8 mouse cellular contexts compared by ENCODE assay signal in the genomic region with DNA sequence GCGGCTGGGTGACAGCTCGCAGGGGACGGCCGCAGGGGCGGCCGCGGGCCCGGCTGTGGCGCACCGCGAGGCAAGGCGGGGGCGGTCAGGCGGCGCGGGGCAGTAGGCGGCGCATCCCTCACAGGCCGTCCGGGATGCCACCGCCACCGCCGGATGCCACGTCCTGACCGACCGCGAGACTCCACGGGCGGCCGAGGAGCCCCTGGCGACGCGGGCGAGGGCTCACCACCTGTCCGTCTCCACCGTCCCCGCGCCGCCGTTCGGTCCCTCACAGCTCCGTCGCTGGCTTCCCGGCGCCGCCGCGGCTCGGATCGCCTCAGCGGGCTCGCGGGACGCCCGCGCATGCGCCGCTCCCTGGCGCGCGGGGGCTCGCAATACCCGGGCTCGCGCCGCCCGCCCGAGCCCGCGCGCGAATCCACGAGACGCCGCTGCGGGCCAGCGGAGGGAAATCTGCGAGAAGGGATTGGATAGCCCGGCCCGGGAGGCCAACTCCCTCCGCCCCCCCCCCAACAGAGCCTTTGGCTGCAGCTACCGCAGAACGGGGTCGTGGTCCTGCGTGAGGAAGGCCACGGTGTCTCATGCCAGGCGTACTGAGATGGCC. TPM values are rescaled to one million over a fixed set of nuclear protein-coding genes. Genes with fewer than 3 reads are reported as not detected.
A peak's percentile ranks its signal among the peaks of the same experiment; 100 is the strongest.
DNase-seq lines count a peak whose midpoint lies in the region; ATAC-seq and TF ChIP-seq lines count a peak whose summit lies in the region.

TSS of gene Dock3 (minus strand) at position 371 of the 601 bp plus-strand sequence.

- peak within 1 kb of the TSS; percentile 99 for H3K4me2 ChIP-seq in kidney, embryonic 15.5 days
- no peak within 1 kb of the TSS for H3K4me2 ChIP-seq in myocyte (ENCODE audit: low read depth)

- H3K27ac ChIP-seq in kidney, embryonic 15.5 days, result no peak within 1 kb of the TSS

- H3K9ac ChIP-seq in kidney, embryonic 15.5 days, result peak within 1 kb of the TSS; percentile 29

- no peaks in the 10 kb centered on the region for H3K79me2 ChIP-seq in myocyte (ENCODE audit: control insufficient read depth, insufficient read depth)

- peak; percentile 89 for ATAC-seq in kidney, embryonic 15.5 days (replicated peaks; ENCODE audit: low FRiP score)

- H3K9me3 ChIP-seq in kidney, embryonic 15.5 days (replicated peaks), result no peaks in the 10 kb centered on the region

- H3ac ChIP-seq in myocyte (ENCODE audit: control insufficient read depth, insufficient read length), result peak within 1 kb of the TSS; percentile 20

- peaks cover 94% of the 10 kb centered on the region for H3K27me3 ChIP-seq in kidney, embryonic 15.5 days
- H3K27me3 ChIP-seq in myocyte (ENCODE audit: control insufficient read depth, insufficient read depth, insufficient read length), result peaks cover 19% of the 10 kb centered on the region

- H3K4me3 ChIP-seq in kidney, embryonic 15.5 days (replicated peaks), result peak within 1 kb of the TSS; percentile 62
- no peak within 1 kb of the TSS for H3K4me3 ChIP-seq in myocyte

- no peak for TF ChIP-seq POLR2A in myocyte (IDR thresholded peaks at IDR 0.05; ENCODE audit: insufficient read length, low read depth)

- no peaks in the 10 kb centered on the region for H3K36me3 ChIP-seq in kidney, embryonic 15.5 days
- no peaks in the 10 kb centered on the region for H3K36me3 ChIP-seq in myocyte (ENCODE audit: control insufficient read depth, insufficient read depth)

- 1% methylated on average over 84 of the region's 87 CpGs for WGBS in kidney, embryonic 15.5 days

- H3K4me1 ChIP-seq in kidney, embryonic 15.5 days, result peaks cover 12% of the 10 kb centered on the region

- DNase-seq in urinary bladder, adult 18-20 months (ENCODE audit: low spot score in 2 of 2), result peak; percentile 34 to 58
- no peak for DNase-seq in urinary bladder, postnatal 10 days (ENCODE audit: low spot score)
- peak; percentile 43 for DNase-seq in embryo, embryonic 11.5 days (ENCODE audit: low read depth, low spot score)
- peak; percentile 56 to 69 for DNase-seq in heart, adult 18-20 months
- peak; percentile 36 for DNase-seq in liver
- DNase-seq in thymus, postnatal 14 days, result peak; percentile 56

TF ChIP-seq in myocyte, 11 proteins besides CTCF, POLR2A, EP300 and RAD21:
- TF ChIP-seq MAX (IDR thresholded peaks at IDR 0.05; ENCODE audit: low read depth) (no peak), POLR2AphosphoS2 (IDR thresholded peaks at IDR 0.05; ENCODE audit: insufficient read length, low read depth) (no peak), MYOD1 (IDR thresholded peaks at IDR 0.05; ENCODE audit: control insufficient read depth in 1 of 3, insufficient read length in 2 of 3, low read depth in 2 of 3) (no peak), SRF (IDR thresholded peaks at IDR 0.05; ENCODE audit: control insufficient read depth, insufficient read length, low read depth) (no peak), TCF3 (IDR thresholded peaks at IDR 0.05; ENCODE audit: insufficient read length, low read depth) (no peak), MYOG (IDR thresholded peaks at IDR 0.05; ENCODE audit: control insufficient read depth in 1 of 3, insufficient read depth in 1 of 3, insufficient read length in 2 of 3, low read depth in 2 of 3) (no peak), REST (IDR thresholded peaks at IDR 0.05; ENCODE audit: insufficient read depth, insufficient read length) (no peak), USF1 (IDR thresholded peaks at IDR 0.05; ENCODE audit: low read depth) (no peak), E2F4 (IDR thresholded peaks at IDR 0.05; ENCODE audit: insufficient read depth) (no peak), CEBPB (IDR thresholded peaks at IDR 0.05; ENCODE audit: insufficient read depth, poor library complexity, severe bottlenecking) (no peak), TCF12 (IDR thresholded peaks at IDR 0.05; ENCODE audit: insufficient read depth, poor library complexity, severe bottlenecking) (no peak)

RNA-seq across cellular contexts. Expression of gene Dock3, which starts in this region (rescaled TPM):
- total RNA-seq in heart, adult 18-20 months (2021), result 10 to 100 TPM; 10.8 to 11.0 TPM
- 0.35 and 1.1 TPM in 2 replicates for polyA plus RNA-seq in kidney, embryonic 15.5 days (2015; fragmentation: Nextera tagmentation; extraction: Ambion mirVana)
- polyA plus RNA-seq in myocyte (2012; fragmentation: generic; extraction: Trizol), result 0.40 TPM
